In the genomic region with DNA sequence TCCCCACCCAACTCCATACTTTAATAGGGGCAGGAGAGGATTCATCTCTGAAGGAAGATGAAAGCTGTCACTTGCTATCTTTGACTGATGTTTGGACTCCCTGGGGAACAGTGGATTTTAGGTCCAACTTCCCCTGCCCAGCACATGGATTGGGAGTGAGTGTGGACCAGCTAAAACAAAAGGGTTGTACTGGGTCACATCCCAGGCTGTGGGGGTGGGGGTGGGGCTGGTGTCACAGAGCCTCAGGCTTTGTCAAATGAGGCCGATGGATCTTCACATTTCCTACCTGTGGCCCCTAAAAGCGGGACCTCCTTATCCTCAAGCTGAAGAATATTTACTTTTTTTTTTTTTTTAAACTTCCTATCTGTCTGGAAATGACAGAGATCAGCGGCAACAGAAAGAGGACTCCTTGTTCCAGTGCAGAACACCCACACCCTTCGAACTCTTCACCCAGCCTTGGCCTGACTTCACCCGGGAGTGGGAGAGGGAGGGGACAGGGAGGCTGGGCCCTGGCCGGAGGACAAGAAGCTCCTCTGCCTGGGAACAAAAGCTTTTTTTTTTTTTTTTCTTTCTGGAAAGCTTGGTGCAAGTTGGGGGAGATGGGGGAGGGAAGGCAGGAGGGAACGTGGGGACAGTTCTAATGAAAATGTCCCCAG, we compare ENCODE assay signal across 9 mouse cellular contexts. TPM values are rescaled to one million over a fixed set of nuclear protein-coding genes. Genes with fewer than 3 reads are reported as not detected.
DNase-seq lines count a peak whose midpoint lies in the region; ATAC-seq and TF ChIP-seq lines count a peak whose summit lies in the region.
"Had no signal": no experiment of that assay in that cellular context is flagged by ENCODE, and none has a peak within 500 bp of the region (broad histone marks: within the 10 kb centered on the region; RNA-seq: fewer than 3 reads in every experiment).

No protein-coding gene starts in this region.

- no peak overlapping the region for H3K4me2 ChIP-seq in hindbrain, embryonic 16.5 days (ENCODE audit: low read length)
- H3K4me2 ChIP-seq in hindbrain, embryonic 14.5 days (replicated peaks), result no peak overlapping the region
- H3K4me2 ChIP-seq in midbrain, postnatal 0 days (ENCODE audit: low read depth, low read length, poor library complexity, severe bottlenecking), result no peak overlapping the region
- H3K4me2 ChIP-seq: embryonic facial prominence, embryonic 15.5 days had no signal

- no peak for DNase-seq in hindbrain, embryonic 14.5 days (ENCODE audit: low spot score)
- DNase-seq in ZHBTc4 (ENCODE audit: low read depth, low spot score), result peak; percentile 83
- peak; percentile 68 to 74 for DNase-seq in gastrocnemius, postnatal 4 days (ENCODE audit: low spot score in 2 of 2)
- peak; percentile 96 for DNase-seq in lung, postnatal 10 days
- no peak for DNase-seq in left cerebral cortex, adult 18-20 months (ENCODE audit: low spot score in 2 of 2)
- DNase-seq in midbrain, postnatal 0 days (ENCODE audit: low spot score), result no peak
- no peak for DNase-seq in yolk sac, embryonic 10.5 days (ENCODE audit: low spot score)

- 0 out of 2 replicates have a peak, but pooled peaks have one; percentile 50 for ATAC-seq in hindbrain, embryonic 16.5 days
- no peak for ATAC-seq in hindbrain, embryonic 14.5 days (ENCODE audit: low FRiP score)
- ATAC-seq in midbrain, postnatal 0 days (ENCODE audit: low FRiP score), result no peak

- TF ChIP-seq CTCF in midbrain, postnatal 0 days (IDR thresholded peaks at IDR 0.05), result no peak

- no peak overlapping the region for H3K9ac ChIP-seq in hindbrain, embryonic 16.5 days (ENCODE audit: low read depth, low read length)
- H3K9ac ChIP-seq in hindbrain, embryonic 14.5 days, result no peak overlapping the region
- H3K9ac ChIP-seq in midbrain, postnatal 0 days (replicated peaks; ENCODE audit: low read length, poor library complexity, severe bottlenecking), result no peak overlapping the region
- H3K9ac ChIP-seq: embryonic facial prominence, embryonic 15.5 days had no signal

- no peak overlapping the region for H3K4me3 ChIP-seq in hindbrain, embryonic 16.5 days (ENCODE audit: low read length)
- no peak overlapping the region for H3K4me3 ChIP-seq in hindbrain, embryonic 14.5 days (replicated peaks; ENCODE audit: low read length)
- no peak overlapping the region for H3K4me3 ChIP-seq in midbrain, postnatal 0 days (ENCODE audit: low read depth, low read length)
- H3K4me3 ChIP-seq: embryonic facial prominence, embryonic 15.5 days had no signal

- H3K36me3 ChIP-seq in hindbrain, embryonic 16.5 days (ENCODE audit: control insufficient read depth, insufficient read depth, low read length), result no peaks in the 10 kb centered on the region
- H3K36me3 ChIP-seq in hindbrain, embryonic 14.5 days (replicated peaks; ENCODE audit: control insufficient read depth, insufficient read depth), result no peaks in the 10 kb centered on the region
- no peaks in the 10 kb centered on the region for H3K36me3 ChIP-seq in midbrain, postnatal 0 days (ENCODE audit: insufficient read depth, low read length)
- H3K36me3 ChIP-seq: embryonic facial prominence, embryonic 15.5 days had no signal

- no peaks in the 10 kb centered on the region for H3K4me1 ChIP-seq in hindbrain, embryonic 16.5 days (ENCODE audit: control insufficient read depth, insufficient read depth, low read depth, low read length)
- peaks cover 7% of the 10 kb centered on the region for H3K4me1 ChIP-seq in hindbrain, embryonic 14.5 days (replicated peaks; ENCODE audit: control insufficient read depth, insufficient read depth, low read length)
- H3K4me1 ChIP-seq in midbrain, postnatal 0 days (ENCODE audit: insufficient read depth, low read length), result no peaks in the 10 kb centered on the region

- WGBS in hindbrain, embryonic 16.5 days, result 10% methylated on average over 7 of the region's 7 CpGs
- 7% methylated on average over 7 of the region's 7 CpGs for WGBS in hindbrain, embryonic 14.5 days
- WGBS in midbrain, postnatal 0 days, result 20% methylated on average over 7 of the region's 7 CpGs

- no peaks in the 10 kb centered on the region for H3K9me3 ChIP-seq in hindbrain, embryonic 16.5 days (ENCODE audit: control insufficient read depth, low read length)
- no peaks in the 10 kb centered on the region for H3K9me3 ChIP-seq in hindbrain, embryonic 14.5 days (ENCODE audit: control insufficient read depth, low read length)
- H3K9me3 ChIP-seq in midbrain, postnatal 0 days (ENCODE audit: low read length), result peaks cover 5% of the 10 kb centered on the region; the same call in 1 of the 2 replicates
- H3K9me3 ChIP-seq: embryonic facial prominence, embryonic 15.5 days had no signal

- no peak overlapping the region for H3K27ac ChIP-seq in hindbrain, embryonic 16.5 days (ENCODE audit: low read depth, low read length)
- no peak overlapping the region for H3K27ac ChIP-seq in hindbrain, embryonic 14.5 days
- H3K27ac ChIP-seq in midbrain, postnatal 0 days (ENCODE audit: low read depth, low read length), result no peak overlapping the region
- H3K27ac ChIP-seq: embryonic facial prominence, embryonic 15.5 days had no signal

- no peaks in the 10 kb centered on the region for H3K27me3 ChIP-seq in hindbrain, embryonic 16.5 days (replicated peaks; ENCODE audit: control insufficient read depth, insufficient read depth, low read length)
- H3K27me3 ChIP-seq in hindbrain, embryonic 14.5 days (ENCODE audit: control insufficient read depth, insufficient read depth, low read length), result no peaks in the 10 kb centered on the region
- no peaks in the 10 kb centered on the region for H3K27me3 ChIP-seq in midbrain, postnatal 0 days (ENCODE audit: insufficient read depth, low read length)
- H3K27me3 ChIP-seq: embryonic facial prominence, embryonic 15.5 days had no signal

RNA-seq across cellular contexts. Expression of a gene that starts 14.8 kb away (rescaled TPM):
- 43.4 and 49.0 TPM in 2 replicates for polyA plus RNA-seq in hindbrain, embryonic 16.5 days (2015; fragmentation: Nextera tagmentation; extraction: Ambion mirVana)
- 46.8 and 52.1 TPM in 2 replicates for polyA plus RNA-seq in hindbrain, embryonic 14.5 days (2014; fragmentation: Nextera tagmentation; extraction: Ambion mirVana)
- total RNA-seq in gastrocnemius, postnatal 4 days (2021), result 10 to 100 TPM; 21.5 to 31.1 TPM
- 10 to 100 TPM; 84.0 to 86.8 TPM for total RNA-seq in left cerebral cortex, adult 18-20 months (2021)
- 65.7 and 77.5 TPM in 2 replicates for total RNA-seq in midbrain, postnatal 0 days (2014; rRNA removed)
- 34.6 and 37.6 TPM in 2 replicates for polyA plus RNA-seq in midbrain, postnatal 0 days (2015; fragmentation: Nextera tagmentation; extraction: Ambion mirVana)

RNA-seq across cellular contexts. Expression of a gene that starts 47.4 kb away (rescaled TPM):
- 49.7 and 56.6 TPM in 2 replicates for polyA plus RNA-seq in hindbrain, embryonic 16.5 days (2015; fragmentation: Nextera tagmentation; extraction: Ambion mirVana)
- polyA plus RNA-seq in hindbrain, embryonic 14.5 days (2014; fragmentation: Nextera tagmentation; extraction: Ambion mirVana), result 64.5 and 65.5 TPM in 2 replicates
- total RNA-seq in gastrocnemius, postnatal 4 days (2021), result 10 to 100 TPM; 43.2 to 44.8 TPM
- total RNA-seq in left cerebral cortex, adult 18-20 months (2021), result 10 to 100 TPM; 91.6 to 93.6 TPM
- total RNA-seq in midbrain, postnatal 0 days (2014; rRNA removed), result 171 and 191 TPM in 2 replicates
- 74.2 and 86.2 TPM in 2 replicates for polyA plus RNA-seq in midbrain, postnatal 0 days (2015; fragmentation: Nextera tagmentation; extraction: Ambion mirVana)

RNA-seq across cellular contexts. Expression of a gene that starts 58.2 kb away (rescaled TPM):
- polyA plus RNA-seq in hindbrain, embryonic 16.5 days (2015; fragmentation: Nextera tagmentation; extraction: Ambion mirVana), result 23.2 and 26.9 TPM in 2 replicates
- 14.9 and 15.6 TPM in 2 replicates for polyA plus RNA-seq in hindbrain, embryonic 14.5 days (2014; fragmentation: Nextera tagmentation; extraction: Ambion mirVana)
- total RNA-seq in gastrocnemius, postnatal 4 days (2021), result not detected
- total RNA-seq in left cerebral cortex, adult 18-20 months (2021), result 10 to 100 TPM; 53.8 to 58.4 TPM
- total RNA-seq in midbrain, postnatal 0 days (2014; rRNA removed), result 19.4 and 21.9 TPM in 2 replicates
- polyA plus RNA-seq in midbrain, postnatal 0 days (2015; fragmentation: Nextera tagmentation; extraction: Ambion mirVana), result 30.9 and 32.2 TPM in 2 replicates

Comparison
In these comparisons a context has a peak if more than half of its experiments do, and no peak if none do; other contexts are left out.
1. DNase-seq: peak in ZHBTc4 (single experiment), gastrocnemius, postnatal 4 days (2 of 2) and lung, postnatal 10 days (single experiment); none in hindbrain, embryonic 14.5 days (single experiment), left cerebral cortex, adult 18-20 months (0 of 2), midbrain, postnatal 0 days (single experiment) and yolk sac, embryonic 10.5 days (single experiment).
2. RNA of a gene that starts 58.2 kb away (total RNA-seq): 53.8 to 58.4 TPM in left cerebral cortex, adult 18-20 months and 19.4 to 21.9 TPM in midbrain, postnatal 0 days; not detected in gastrocnemius, postnatal 4 days; every median in the first group is over 10 times any median in the second.